Mouse (Mus musculus) brain, adult 2 months (tissue): ENCODE data around the gene Gm20425.

Source experiments
- DNase-seq: peaks from one replicate; pipeline ENCODE4 v3.0.0; 2011; ENCODE audit warnings: low read depth, low spot score

Gm20425 gene

DNA sequence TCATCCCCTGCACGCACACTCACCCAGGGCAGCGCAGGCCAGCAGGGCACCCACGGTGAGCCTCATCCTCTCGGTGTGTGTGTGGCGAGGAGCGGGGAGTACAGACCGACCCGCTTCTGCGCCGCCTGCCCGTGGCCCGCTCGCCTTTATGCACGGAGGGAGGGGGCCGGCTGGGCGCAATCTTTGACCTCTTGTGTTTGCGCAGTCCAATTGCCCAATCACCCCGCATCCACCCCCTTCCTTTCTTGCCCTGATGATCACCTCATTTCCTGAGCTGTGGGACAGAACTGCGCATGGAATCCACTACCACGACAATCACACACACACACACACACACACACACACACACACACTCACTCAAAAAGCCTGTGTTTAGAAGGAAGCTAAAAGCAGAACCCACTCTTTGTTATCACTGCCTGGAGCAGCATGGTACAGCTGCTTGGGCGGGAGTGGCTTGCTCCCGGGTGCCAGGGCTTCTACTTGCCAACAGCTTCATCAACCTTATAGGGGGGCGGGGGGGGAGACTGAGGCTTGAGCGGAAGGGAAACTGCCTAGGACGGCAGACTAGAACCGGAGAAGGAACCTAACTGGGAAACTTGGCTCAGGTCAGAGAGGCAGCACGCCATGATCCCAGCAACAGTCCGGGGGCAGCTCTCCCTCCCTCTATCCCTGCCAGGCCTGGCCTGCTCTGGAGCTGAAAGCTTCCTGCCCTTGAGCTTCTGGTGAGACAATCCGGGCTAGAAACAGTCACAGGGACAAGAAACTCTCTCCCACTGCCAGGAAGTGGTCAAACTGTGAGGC, at the start of gene Gm20425, which contains the start of gene Trf:
Gene Gm20425 (minus strand): TSS at position 157 of the 801 bp plus-strand sequence.
Gene Trf (minus strand): TSS at position 294 of the 801 bp plus-strand sequence.
- peak; percentile 96 for DNase-seq

DNA sequence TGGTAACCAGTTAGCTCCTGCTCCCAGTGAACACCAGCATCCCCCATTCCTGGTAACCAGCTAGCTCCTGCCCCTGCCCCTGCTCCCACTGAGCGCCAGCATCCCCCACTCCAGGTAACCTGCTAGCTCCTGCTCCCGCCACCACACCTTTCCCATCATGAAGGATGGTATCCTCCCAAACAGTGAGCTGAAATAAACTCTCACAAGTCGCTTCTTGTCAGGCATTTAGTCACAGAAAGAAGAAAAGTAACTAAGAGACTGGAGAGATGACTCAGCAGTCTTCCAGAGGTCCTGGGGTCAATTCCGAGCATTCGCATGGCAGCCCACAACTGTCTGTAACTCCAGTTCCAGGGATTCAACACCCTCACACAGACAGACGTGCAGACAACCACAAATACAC, 46.8 kb upstream of the Gm20425 start:
- no peak for DNase-seq

DNA sequence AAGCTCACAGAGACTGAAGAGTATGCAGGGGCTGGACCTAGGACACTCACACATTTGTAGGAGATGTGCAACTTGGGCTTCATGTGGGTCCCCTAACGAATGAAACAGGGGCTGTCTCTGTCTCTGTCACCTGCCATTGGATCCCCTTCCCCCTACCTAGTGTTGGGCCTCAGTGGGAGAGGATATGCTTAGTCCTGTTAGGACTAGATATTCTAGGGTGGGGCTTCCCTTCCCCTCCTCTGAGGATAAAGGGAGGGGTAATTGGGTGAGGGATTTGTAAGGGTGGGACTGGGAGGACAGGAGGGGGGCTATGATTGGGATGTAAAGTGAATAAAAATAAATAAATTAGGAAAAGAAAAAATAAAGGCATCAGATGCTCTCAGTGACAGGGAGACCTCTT, 45.6 kb upstream of the Gm20425 start:
- DNase-seq = no peak

DNA sequence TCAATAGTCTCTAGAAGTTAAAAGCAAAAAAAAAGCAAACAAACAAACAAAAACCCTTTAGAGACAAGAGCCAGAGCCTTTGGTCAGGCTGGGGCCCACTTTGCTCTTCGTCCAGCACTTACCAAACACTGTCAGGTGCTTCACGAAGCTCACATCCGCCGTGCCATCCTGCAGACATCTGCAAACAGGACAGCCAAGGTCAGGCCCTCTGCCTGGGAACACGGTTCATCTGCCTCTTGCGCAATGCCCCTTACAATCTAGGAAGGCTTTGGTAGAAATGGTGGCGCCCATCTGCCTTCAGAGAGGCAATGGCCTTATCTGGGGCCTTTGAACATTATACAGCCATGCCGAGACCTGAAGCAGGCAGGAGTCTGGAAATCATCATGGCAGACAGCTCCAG, 44.7 kb upstream of the Gm20425 start:
- no peak for DNase-seq

DNA sequence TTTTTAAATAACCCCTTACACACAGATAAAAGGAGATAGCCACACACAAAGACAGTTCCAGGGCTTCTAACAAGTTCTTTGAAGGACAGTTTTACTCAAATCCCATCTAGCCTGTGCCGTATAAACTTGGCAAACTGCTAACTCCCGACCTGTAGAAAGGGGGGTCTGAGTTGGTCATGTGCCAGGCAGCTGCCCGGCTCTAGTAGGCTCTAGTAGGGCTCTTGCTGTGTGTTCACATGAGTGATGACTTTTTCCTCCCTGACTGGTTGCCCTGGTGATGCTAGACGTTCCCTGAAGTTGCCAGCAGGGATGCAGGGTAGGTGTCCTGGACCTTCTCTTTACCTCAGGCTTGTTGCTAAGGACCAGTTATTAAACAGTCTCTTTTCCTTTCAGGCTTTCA, 41.0 kb upstream of the Gm20425 start:
- no peak for DNase-seq

DNA sequence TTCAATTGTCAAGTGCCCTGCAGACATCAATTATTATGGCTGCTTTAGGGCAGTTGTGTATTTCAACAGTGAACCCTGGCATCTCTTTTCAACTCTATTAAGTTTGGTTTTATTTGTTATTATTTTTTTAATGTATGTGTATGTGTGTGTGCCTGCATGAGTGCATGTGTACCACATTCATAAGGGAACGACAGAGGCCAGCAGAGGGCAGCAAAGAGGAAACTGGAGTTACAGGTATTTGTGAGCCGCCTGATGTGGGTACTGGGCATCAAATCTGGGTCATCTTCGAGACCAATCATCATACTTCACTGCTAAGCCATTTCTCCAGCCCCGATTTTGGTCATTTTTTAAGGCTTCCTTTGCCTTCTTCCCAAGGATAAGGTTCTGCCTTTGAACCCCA, 35.7 kb upstream of the Gm20425 start:
- no peak for DNase-seq

DNA sequence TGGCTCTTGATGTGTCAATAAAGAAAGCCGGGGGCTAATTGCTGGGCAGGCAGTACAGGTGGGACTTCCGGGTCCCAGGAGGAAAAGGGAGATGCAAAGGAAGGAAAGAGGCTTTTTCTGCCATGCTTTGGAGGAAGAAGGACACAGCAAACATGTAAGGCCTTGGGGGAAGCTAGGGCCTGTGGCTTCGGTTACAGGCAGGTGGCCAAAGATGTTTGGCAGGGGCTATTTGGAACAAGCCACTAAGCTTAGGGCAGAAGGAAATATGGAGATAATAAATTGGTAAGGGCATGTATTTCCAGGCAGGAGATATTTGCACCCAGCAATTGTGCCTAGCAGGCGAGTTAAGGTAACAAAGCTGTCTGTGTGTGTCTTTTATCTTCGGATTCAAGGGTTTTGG, 22.8 kb upstream of the Gm20425 start:
- no peak for DNase-seq

DNA sequence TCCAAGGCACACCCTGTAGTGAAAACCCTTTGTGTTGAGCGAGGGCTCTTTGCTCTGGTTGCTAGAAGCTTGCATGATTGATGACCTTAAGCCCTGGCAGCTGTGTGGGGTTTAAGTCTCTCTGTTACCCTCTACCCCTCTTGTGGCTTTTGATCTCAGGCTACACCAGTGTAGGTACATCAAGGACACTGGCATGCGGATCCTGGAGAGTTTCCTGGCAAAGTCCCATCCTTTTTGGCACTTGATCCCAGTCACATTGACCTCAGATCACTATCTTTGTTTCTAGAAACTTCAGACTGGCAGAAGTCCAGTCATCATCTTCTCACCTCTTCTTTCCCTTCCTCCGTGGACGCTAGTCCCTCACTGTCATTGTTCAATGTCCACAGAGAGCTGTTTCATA, 18.5 kb upstream of the Gm20425 start:
- no peak for DNase-seq

DNA sequence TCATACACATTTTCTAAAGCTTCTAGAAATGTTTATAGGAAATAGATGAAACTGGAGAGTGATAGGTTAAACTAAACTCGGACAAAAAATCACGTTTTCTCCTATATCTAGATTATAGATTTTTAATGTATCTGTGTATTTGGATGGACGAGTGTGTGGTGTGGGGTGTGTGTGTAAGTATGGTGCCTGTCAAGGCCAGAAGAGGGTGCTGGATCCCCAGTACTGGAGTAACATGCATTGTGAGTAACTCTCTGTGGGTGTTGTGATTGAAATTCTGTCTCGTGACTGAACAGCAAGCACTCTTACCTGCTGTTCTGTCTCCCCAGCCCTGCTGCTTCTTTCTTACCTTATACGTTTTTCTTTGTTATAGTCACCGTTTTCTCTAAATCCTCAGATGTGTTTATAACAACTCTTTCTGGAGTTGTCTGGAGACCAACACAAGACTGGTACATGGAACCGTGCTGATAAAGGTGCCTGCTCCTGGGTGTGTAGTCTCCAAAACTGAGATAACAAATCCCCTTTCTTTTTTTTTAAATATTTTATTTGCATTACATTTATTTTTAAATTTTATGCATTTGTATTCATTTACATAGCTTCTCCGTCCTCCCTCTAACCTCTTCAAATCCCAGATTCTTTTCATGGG, 16.5 kb upstream of the Gm20425 start:
- peak; percentile 26 for DNase-seq

DNA sequence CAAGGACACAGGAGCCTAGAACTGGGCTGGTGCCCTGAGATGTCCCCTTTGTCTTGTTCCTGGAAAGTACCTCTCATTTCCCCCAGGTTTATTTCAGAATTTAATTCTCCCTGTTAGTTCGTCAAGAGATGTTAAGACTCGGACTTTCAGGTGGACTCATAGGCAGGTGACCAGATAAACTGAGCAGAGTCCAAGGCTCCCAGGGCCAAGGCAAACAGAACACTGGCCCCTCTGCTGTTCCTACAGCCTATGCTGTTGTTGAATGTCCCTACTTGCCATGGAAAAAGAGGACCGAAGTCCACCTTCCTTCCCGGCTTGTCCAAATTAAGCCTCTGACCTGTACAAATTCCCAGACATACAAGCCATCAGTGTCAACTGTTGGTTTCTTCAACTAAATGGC, 13.5 kb upstream of the Gm20425 start:
- DNase-seq = no peak

DNA sequence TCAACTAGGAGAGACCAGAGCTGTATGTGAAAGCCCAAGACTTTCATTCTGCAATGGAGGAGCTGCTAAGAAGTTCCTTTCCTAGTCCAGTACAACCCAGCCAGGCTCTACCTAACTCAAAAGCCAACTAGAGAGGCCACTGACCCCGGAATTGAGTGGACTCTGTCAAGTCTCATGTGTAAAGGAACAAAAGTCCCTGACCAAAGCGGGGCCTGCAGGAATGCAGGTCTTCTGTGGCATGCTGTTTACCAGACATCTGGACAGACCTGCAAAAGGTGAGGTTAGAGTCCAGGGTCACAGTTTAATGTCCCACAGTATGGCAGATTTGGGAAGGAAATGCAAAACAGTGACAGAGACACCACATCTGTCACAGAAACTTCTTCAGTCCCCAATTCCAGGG, 11.1 kb upstream of the Gm20425 start:
- no peak for DNase-seq

DNA sequence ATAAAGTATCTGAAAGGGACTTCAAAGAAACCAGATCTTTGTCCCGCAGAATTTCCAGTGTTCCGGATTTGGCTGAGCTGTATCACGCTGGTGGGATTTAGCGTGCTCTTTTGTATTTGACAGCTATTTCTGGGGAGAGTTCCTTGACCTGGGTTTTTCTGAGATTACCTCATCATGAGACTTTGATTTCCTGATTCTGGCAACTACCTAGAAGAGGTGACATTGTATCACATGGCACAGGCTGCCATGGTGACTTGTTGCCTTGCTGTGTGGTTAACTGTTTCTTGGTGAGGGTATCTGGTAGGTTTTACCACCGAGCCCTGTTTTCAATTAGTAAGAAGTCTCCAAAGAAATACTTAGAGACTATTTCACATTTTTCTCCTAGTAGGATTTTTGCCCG, 9.4 kb upstream of the Gm20425 start:
- no peak for DNase-seq

DNA sequence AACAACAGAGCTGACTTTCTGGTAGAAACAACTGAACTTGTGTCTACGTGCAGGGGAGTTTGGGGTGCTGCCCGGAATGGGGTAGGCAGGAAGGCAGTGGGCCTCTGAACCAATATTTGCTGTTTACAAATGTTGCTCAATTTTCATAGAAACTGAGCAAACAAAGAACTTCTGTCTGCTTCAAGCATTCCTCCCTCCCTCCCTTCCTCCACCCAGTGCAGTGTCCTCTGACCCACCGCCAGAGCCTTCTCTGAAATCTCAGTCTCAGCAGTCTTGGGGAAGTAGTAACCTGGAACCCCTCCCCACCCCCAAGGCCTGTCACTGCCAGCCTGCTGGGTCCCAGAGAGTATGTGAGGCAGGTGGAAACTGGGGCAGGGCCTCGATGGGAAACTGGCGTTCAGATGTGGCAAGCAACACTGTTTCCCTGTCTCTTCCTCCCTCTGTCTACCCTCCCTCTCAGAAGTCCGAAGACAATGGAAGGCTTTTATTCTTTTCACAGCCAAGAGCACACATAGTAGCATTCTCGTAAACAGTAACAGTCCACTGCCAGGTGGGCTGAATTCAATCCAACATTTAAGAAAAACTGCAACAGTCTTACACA, 4.6 kb upstream of the Gm20425 start:
- peak; percentile 83 for DNase-seq

DNA sequence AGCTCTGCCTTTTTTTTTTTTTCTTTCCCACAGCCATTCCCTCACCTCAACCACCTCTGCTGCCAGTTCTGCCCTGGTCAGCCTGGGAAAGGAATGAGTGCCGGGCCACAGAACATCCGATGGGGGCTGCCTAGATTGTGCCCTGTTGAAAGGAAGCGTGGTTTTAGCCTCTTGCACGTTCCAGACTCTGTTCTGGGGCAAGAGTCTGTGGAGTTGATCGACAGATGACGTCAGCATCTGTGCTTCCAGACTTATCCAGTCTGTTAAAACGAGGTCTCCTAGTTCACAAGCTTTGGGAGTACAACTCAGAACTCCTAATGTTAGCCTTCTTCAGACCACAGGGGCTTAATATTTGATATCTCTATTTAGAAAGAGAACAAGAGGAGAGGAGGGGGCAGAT, 4.0 kb upstream of the Gm20425 start:
- DNase-seq = peak; percentile 32

DNA sequence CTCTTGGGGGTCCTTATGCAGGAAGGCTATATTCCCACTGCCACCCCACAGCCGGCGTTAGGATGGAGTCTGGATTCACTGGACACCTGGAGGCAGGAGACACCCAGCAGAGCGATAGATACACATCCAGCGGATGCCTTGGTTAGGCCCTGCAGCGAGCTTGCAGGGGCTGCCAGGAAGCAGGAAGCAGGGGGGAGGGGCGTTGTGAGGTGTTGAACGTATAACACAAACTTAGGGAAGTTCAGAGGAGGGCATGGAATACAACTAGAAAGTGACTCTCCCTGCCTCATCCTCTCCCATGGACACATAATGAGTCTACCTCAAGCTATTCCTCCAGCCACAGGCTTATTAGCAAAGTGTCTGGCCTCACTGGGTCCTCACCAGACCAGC, 2.9 kb upstream of the Gm20425 start:
- no peak for DNase-seq

DNA sequence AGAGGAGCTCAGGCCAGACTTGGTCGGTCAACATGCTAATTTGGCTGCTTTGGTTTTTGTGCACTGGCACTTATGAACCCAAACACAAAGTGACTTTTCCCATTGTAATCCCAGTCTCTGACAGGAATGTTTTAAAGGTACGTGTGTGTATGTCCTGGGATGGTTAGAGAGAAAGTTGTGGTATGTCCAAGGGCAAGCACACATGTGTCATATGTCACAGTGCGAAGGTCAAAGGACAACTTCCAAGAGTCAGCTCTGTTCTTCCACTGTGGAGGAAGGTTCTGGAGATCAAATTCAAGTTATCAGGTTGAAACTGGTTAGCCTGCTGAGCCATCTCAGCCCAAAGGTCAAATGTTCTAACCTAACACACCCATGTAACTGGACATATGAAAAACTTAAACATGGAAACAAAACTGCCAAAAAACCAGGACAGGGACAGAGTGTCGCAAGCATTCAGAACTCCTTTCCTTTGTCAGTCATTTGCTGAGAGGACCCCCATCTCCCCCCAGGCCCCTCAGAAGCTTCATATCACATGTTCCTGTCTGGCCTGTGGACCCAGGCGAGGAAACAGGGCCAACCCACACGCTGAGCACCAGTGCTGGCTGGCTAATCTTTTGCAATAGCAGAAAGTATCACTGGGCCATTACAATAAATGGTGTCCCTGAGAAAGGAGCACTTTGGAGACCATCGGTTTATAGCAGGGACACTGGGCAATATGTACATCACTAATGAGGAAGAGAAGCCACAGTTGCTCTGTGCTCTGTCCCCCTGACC, 2.3 kb upstream of the Gm20425 start:
- DNase-seq = no peak

DNA sequence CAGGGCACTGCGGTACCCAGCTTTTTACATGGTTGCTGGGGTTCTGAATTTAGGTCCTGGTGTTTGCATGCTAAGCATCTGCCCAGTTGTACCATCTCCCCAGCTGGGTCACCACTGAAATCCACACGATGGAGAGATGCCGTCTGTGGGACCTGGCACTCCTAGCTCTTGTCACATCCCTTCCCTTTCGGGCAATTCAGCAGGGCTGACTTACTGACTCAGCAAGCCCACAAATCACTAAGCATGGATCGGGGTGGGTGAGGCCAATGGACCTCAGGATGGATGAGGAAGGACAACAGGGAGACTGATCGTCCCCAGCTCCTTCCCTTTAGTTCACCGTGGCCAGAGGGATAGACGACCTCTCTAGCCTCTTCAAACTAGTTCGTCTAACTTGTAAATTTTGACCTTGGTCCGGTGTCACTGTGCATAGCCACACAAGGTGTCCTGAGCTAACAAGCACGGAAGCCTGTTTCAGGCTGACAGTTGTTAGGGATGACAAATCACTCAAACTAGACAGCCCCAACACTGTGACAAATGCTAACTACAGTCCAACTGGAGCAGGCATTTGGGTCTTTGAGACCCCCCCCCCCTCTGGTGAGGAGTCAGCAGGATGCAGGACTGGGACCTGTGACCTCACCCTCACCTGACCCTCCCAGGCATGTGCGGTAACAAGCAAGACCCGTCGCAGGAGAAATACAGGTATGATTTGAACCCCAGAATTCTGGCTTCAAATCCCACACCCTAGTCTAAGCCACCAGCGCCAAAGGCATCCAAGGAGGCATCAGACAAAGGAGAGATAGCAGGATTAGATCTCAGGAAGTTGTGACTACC, 855 bp downstream of the Gm20425 start:
- DNase-seq = no peak

DNA sequence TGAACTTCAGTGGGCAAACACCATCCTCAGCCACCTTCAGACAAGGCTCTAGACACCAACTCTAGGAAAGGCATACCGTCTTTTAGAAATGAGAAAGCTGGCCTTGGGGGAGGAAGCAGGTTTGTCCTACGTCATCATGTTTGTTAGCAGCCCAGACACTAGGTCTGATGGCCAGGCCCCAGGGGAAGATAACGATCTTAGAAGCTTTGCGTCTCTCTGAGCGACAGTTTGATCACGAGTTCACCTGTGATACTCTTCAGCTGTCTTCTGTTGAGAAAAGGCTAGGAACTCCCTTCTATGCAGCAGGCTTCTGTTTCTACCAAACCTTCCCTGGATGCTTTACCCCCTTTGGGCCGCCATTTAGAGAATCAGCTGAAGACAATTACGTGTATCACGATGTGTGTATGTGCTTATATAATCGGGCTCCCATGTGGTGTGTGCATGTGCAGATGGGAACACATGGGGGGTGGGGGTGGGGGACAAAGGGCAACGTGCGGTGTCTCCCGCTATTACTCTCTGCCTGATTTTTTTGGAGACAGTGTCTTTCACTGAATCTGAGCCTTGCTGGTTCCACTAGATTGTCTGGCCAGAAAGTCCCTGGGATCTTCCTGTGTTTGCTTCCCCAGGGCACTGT, 1.6 kb downstream of the Gm20425 start:
- DNase-seq = no peak

DNA sequence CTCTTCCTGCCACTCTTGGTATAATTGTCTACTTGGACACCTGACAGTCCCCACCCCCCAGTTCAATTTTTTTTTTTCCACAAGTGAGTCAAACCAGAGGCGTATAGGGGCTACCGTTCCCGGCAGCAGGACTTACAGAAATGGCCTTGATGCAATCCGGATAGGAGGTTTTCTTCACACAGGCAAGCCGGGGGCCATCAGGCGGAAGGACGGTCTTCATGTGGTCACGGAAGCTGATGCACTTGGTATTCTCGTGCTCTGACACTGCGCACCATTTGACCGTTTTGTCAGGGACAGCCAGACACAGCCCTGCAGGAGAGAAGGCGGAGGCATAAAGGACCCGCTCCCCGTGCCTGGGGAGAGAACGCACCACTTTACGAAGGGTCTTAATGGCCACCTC, 2.3 kb downstream of the Gm20425 start:
- no peak for DNase-seq

DNA sequence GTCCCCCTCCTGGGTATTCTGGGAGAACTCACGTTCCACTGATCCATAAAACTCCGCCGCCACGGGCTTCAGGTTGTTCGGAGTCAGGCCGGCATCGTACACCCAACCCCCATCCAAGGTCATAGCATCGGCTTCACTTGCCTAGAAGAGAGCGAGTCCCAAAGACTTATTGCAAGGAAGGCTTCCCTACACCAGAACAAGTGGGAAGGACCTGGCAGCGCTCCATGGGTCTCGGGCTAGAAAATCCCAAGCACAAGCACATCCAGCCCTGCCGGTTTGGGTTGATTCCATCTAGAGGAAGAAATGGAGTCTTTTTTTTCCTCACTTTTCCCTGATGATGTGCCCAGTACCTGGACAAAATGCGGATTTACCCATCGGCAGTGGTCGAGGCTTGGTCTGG, 3.3 kb downstream of the Gm20425 start:
- DNase-seq = no peak

DNA sequence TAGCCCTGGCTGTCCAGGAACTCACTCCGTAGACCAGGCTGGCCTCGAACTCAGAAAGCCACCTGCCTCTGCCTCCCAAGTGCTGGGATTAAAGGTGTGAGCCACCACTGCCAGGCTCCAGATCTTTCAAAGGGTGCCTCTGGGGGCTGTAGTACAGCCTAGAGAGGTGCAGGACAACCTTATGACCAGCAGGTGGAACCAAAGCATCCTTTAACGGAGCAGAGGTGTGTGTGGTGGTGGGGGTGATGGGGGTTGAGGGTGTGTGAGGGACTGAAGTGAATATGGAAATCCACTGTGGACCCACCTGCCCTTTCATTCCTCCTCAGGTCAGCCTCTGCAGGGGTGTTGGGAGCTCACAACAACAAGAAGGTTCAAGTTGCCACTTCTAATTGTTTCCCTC, 4.6 kb downstream of the Gm20425 start:
- no peak for DNase-seq
